Mouse (Mus musculus) CD8-positive naive resting alpha-beta T cell, adult 2 months (primary cell): ENCODE data around the gene Uqcc1.
"Not testable (repeated sequence)": the region's sequence is repeated elsewhere in the genome, so short reads cannot be mapped to it uniquely, and the experiment has no call there.

Experiments used
- DNase-seq, 2 experiments: peaks; one replicate each; pipeline ENCODE4 v3.0.0; 2022; ENCODE audit warnings: low read depth in 2 of 2, low spot score in 2 of 2

The Uqcc1 gene

GRCm38 (mm10) chr2:155939897-155940529 is 9.9 kb upstream of the Uqcc1 start:
- no peak for DNase-seq

- no peak for DNase-seq
Observed at GRCm38 (mm10) chr2:155928711-155929345, 1.3 kb downstream of the Uqcc1 start.

- not testable (repeated sequence) for DNase-seq
Observed at GRCm38 (mm10) chr2:155925213-155925612, 4.9 kb downstream of the Uqcc1 start.

GRCm38 (mm10) chr2:155923143-155923542 is 7.0 kb downstream of the Uqcc1 start:
- no peak for DNase-seq

GRCm38 (mm10) chr2:155914684-155915083 is 15.4 kb downstream of the Uqcc1 start:
- DNase-seq, result no peak

GRCm38 (mm10) chr2:155903632-155904008 is 26.5 kb downstream of the Uqcc1 start:
- no peak for DNase-seq

- no peak for DNase-seq
Observed at GRCm38 (mm10) chr2:155902989-155903631, 27.0 kb downstream of the Uqcc1 start.

GRCm38 (mm10) chr2:155895046-155895735 is 34.9 kb downstream of the Uqcc1 start:
- no peak for DNase-seq

- no peak for DNase-seq
Observed at GRCm38 (mm10) chr2:155894307-155895045, 35.6 kb downstream of the Uqcc1 start.

GRCm38 (mm10) chr2:155886776-155887175 is 43.3 kb downstream of the Uqcc1 start:
- DNase-seq, result no peak

- DNase-seq, result no peak
Observed at GRCm38 (mm10) chr2:155885271-155885697, 44.8 kb downstream of the Uqcc1 start.

- no peak for DNase-seq
Observed at GRCm38 (mm10) chr2:155882087-155882486, 48.0 kb downstream of the Uqcc1 start.

GRCm38 (mm10) chr2:155878964-155879876 is 50.9 kb downstream of the Uqcc1 start:
- no peak for DNase-seq

- no peak for DNase-seq
Observed at GRCm38 (mm10) chr2:155873636-155874035, 56.5 kb downstream of the Uqcc1 start.

GRCm38 (mm10) chr2:155872930-155873507 is 57.1 kb downstream of the Uqcc1 start:
- DNase-seq, result no peak

GRCm38 (mm10) chr2:155872486-155872885 is 57.6 kb downstream of the Uqcc1 start:
- DNase-seq, result no peak

GRCm38 (mm10) chr2:155869772-155870171 is 60.3 kb downstream of the Uqcc1 start:
- DNase-seq, result no peak

- no peak for DNase-seq
Observed at GRCm38 (mm10) chr2:155868320-155868719, 61.8 kb downstream of the Uqcc1 start.

GRCm38 (mm10) chr2:155863301-155863867 is 66.7 kb downstream of the Uqcc1 start:
- no peak for DNase-seq
